Mouse (Mus musculus) lung, adult 2 months (tissue): Measurements from ENCODE around the gene Alx3.

Experiments used
- CTCF ChIP-seq: fragments of 200-500 bp; IDR thresholded peaks from 2 replicates; pipeline ENCODE4 v1.5.1; 2011; ENCODE audit warnings: mild to moderate bottlenecking, low read length, control low read depth; ENCODE audit not compliant: insufficient read depth
- POLR2A ChIP-seq: fragments of 200-500 bp; IDR thresholded peaks from 2 replicates; pipeline ENCODE4 v1.6.1; 2011; ENCODE audit warnings: low read depth, mild to moderate bottlenecking, control low read depth, low read length, borderline replicate concordance; ENCODE audit errors: extremely low read depth

- TF ChIP-seq POLR2A (no peak), CTCF (no peak)
These were observed 570 bp downstream of the Alx3 start for GRCm38 (mm10) chr3:107595264-107595937.
